Mouse (Mus musculus) ES-CJ7 (cell line): ENCODE measurements around the gene Map1b.
A peak's percentile ranks its signal among the peaks of the same experiment; 100 is the strongest.

Experiments
- DNase-seq: peaks from one replicate; pipeline ENCODE4 v3.0.0; 2011; ENCODE audit warnings: low read depth, low spot score

Map1b gene

DNA sequence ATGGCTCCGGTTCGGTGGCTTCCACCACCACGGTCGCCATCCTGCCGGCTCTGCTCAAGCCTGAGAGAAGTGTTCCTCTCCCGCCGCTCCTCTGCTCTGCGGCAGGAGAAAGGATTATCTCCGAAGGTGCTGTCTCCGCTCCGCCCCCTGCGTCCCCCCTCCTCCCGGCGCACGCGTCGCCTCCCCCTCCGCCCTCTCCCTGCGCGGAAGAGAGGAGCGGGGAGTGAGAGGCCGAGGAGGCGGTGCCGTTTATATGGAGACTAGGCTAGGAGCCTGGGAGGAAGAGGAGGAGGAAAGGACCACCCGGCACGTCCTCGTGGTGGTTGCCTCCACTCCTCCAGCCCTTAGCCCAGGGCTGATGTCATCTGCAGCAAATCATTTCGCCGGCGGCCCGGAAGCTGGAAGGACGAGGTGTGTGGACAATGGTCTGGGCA, at the start of gene Map1b:
Gene Map1b, minus strand, starts transcription at position 93 of the 434 bp plus-strand sequence.
- DNase-seq: peak; percentile 80

DNA sequence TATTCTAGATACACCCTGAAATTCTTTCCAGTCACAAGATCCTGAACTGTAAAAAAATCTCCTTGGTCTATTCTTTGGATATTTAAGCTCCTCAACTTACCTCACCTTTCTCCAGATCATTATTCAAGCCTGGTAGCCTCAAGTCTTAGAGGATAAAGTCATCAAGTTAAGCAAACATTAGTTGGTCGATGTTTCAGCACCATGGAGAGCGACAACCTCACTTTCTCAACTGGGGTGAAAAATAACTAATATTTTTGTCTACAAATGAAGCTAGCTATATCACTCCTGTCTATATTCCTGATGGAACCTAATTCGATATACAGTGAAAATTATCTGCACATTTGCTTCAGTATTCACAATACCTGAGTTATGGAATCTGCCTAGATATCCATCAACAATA, 48.0 kb upstream of the Map1b start:
- DNase-seq: peak; percentile 20

DNA sequence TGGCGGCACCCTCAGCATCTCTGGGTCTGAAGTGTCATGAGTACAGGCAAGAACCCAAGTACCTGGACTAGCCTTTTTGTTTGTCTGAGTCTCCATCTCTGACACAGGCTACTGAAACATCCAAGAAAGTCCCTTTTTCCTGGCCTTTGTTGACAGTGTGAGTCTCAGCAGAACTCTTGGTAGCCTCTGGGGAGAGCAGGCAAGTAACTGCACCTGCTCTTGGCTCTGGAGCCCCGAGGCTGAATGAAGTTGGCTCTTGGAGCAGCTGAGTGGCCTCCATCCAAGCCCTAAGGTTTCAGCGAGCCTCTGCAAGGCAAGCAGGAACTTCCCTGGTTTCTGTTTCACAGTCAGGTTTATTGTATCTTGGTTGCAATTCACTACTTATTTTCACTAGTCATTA, 46.7 kb upstream of the Map1b start:
- no peak for DNase-seq

DNA sequence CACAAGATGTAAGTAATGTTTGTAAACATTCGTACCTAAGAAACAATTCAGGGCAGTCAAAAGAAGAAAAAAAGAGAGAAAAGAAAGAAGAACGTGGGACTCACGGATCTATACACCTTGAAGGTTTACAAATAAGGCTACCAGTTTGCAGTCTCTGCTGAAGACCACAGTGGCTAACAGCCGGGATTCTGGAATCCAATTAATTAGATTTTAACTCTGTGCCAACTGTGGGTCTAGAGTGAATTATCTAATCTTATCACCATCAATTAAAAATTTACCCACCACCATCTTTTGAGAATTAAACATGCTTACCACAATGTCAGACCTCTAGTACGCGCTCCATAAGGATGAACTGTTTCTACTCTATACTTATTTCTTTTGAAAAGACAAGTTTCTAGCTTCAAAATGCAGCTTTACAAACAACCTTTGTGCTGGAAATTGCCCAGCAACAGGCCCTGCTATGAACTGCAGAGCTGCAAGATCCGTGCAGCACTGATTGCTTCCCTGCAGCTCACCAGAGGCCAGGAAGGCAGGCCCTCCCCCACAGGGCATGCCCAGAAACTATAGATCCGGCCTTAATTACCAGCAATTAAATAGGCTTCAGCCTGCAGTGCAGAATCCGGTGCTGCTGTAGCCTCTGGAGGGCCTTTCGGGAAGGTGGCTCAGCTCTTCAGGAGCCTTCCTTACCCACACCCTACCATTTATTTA, 45.7 kb upstream of the Map1b start:
- no peak for DNase-seq

DNA sequence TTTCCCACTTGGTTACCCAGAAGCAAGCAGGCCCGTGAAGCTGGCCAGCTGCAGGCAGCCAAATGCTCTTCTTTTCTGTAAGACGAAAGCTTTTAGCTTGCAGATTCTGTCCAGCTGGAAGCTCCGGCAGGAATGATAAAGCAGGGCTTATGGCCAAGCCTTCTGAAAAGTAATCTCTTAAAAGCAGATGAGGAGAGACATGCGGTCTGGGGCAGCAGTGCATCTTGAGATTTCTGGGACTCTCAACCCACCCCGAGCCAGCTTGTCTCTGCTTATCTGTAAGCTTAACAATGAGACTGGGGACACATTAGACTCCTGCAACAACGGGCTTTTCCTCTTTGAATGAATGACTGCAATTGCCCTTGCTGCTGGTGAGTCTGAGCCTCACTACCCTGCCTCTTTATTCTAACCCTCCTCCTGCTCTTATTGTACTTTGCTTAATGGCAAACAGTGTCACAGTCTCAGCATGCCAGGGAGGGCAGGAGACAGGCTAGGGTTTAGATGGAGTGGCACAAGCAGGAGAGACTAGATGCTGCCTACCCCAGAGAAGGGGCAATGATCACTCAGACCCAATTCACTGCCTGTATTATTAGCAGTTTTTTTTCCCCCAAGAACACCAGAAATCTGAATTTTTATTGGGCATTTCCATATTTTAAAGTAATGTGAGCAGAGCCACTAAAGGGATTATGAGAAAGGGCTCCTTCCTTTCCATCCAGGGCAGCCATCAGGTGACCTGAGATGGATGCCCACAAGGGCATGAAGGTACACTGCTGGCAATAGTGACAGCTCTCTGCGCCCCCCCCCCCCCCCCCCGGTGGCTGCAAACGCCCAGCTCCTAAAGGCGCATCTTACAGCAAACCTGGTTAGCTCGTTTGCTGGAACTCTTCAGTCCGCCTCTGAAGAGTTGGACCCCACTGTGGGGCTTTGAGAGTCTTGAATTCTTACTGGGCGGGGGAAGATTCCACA, 44.6 kb upstream of the Map1b start:
- no peak for DNase-seq

- DNase-seq: no peak
Measured at GRCm38 (mm10) chr13:99558216-99558906, 42.0 kb upstream of the Map1b start.

- no peak for DNase-seq
Measured at GRCm38 (mm10) chr13:99557813-99558212, 41.5 kb upstream of the Map1b start.

GRCm38 (mm10) chr13:99557331-99557730, 41.0 kb upstream of the Map1b start:
- DNase-seq: no peak

GRCm38 (mm10) chr13:99554960-99555359, 38.6 kb upstream of the Map1b start:
- DNase-seq: no peak

DNA sequence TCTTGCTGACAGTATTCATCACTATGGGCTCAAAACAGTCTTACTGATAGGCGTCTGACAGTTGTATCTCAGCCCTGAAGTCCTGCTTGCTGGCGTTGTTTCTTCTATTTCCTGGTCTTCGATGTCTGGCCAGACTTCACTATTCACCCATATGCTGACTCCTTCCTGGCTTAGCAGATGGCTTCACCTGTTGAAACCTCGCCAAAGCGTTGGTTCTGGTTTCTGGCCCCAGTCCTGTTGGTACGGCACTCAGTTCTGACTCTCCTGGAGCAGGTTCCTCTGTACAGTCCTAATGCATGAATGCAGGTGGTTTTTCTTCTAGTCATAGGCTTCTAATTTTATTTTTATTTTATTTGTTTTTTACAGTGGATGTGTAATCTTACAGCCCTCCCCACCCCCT, 38.1 kb upstream of the Map1b start:
- DNase-seq: no peak

DNA sequence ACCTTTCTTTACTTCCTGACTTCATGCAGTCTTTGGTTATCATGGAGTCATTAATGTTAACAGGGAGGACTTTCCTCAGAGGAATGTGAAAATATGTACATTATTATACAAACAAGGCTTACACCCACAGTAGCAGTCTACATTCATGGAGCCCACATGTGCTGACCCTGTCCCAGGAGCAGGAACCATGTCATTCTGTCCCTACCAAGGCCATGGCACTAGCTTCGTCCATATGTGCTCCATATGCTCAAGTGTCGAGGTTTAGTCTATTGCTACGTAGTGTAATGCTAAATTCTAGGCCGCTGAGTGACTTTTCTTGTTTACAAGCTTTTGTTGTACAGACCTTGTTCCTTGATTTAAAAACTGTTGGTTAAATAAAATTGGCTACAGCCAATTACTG, 36.0 kb upstream of the Map1b start:
- no peak for DNase-seq

- DNase-seq: no peak
Measured at GRCm38 (mm10) chr13:99550679-99551369, 34.5 kb upstream of the Map1b start.

DNA sequence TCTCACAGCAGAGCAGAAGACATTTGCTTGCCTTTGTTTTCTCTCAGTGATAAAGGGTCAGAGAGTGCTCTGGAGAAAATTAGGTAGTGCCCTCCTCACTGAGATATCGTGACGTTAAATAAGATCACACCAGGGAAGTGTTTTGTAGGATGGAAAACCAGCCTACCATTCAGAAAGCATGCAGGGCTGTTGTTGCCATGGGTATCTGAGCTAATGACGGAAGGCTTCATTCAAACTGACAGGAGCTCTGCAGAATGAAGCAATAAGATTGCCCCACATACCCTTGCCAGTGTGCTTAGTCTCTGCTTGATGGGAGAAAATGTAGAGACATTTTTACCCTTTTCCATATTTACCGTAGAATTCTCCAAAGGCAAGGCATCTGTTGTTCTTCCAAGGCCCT, 33.7 kb upstream of the Map1b start:
- DNase-seq: no peak

DNA sequence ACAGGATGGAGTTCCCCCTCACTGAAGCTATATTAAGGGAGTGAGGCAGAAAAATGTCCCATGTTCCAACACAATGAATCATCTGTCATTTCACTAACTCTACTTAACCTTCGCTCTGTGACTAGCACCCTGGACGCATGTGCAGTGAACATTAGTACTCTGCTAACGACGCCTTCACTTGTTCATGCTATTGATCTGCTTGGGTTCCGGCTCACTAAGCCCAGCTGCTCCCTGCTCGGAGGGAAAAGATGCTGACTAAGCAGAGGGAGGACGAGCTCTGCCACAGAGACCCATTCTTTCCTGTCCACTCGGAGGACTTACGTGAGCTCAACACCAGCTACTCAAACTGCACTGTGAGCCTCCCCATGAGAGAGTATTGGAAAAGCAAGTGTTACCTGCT, 33.2 kb upstream of the Map1b start:
- no peak for DNase-seq

DNA sequence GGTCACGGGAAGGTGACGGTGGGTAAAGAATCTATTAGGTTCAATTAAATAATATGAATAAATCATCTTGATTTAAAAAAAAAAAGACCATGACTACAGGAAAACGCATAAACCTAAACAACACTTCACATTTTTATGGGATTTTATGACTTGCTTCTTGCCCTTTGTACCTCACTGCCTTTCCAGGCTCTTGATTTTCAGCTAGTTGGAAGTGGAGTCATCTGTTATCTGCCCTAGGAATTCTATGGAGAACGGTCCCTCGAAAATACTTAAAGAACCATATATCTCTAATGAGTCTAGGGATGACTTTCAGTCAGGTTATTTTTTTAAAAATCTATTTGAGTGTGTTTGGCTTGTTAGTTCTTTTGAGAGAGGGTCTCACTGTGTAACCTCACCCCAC, 30.5 kb upstream of the Map1b start:
- no peak for DNase-seq

GRCm38 (mm10) chr13:99545201-99545600, 28.9 kb upstream of the Map1b start:
- no peak for DNase-seq

- DNase-seq: no peak
Measured at GRCm38 (mm10) chr13:99541429-99542267, 25.3 kb upstream of the Map1b start.

GRCm38 (mm10) chr13:99539288-99539687, 22.9 kb upstream of the Map1b start:
- DNase-seq: no peak

- DNase-seq: no peak
Measured at GRCm38 (mm10) chr13:99538851-99539250, 22.5 kb upstream of the Map1b start.

DNA sequence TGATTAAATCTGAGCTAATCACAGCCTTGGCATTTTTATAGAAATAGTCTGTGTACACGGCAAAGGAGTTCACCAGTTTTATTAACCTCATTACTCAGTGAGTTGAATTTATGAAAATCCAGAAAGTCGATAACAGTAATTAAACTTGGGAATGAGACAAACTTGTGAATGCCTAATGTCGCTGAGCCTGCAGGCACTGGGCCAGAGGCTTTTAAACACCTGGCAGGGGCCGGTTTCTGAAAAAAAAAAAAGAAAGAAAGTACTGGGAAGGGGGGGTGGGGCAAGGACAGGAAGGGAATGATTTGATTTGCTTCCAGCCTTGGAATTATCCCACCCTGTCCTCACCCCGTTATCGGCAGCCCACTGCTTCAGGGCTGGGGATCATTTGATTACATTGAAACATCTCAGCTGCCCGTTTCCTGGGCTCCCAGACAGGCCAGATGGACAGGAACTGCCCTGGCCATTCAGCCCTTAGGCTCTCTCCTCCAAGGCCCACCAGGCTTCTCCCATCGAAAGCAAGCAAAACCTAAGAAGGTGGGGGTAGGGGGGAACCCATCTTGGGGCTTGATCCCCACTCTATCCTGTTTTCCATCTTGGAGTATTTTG, 21.7 kb upstream of the Map1b start:
- no peak for DNase-seq
